Mouse (Mus musculus) cerebellum, adult 9-10 months (tissue): ENCODE measurements at regions not wholly inside any gene's neighbourhood (a gene's known extent, or its start where the extent isn't known, plus 50 kb on each side); places are given as distances from the start of the nearest gene placed in this dataset.

Source experiments
- DNase-seq: peaks from one replicate; pipeline ENCODE4 v3.0.0; 2022

DNA sequence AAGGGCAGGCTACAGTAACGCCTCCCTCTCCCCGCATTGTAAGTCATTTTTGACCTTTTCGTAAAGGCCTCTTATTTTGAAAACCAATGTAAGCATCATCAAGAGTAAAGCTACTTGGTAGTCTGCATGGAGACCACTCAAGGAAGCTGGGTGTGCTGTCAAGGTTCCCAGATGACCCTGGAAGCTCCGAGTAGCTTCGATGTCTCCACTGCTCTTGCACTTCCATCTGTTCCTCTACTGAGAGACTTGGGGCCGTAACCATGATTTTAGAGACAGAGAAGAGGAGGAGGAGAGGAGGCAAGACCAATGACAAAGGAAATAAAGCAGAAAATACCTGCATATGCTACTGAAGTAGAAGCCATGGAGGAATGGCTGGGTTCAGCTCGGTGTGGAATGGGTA, 256.0 kb downstream of the Gm11361 start:
- no peak for DNase-seq

DNA sequence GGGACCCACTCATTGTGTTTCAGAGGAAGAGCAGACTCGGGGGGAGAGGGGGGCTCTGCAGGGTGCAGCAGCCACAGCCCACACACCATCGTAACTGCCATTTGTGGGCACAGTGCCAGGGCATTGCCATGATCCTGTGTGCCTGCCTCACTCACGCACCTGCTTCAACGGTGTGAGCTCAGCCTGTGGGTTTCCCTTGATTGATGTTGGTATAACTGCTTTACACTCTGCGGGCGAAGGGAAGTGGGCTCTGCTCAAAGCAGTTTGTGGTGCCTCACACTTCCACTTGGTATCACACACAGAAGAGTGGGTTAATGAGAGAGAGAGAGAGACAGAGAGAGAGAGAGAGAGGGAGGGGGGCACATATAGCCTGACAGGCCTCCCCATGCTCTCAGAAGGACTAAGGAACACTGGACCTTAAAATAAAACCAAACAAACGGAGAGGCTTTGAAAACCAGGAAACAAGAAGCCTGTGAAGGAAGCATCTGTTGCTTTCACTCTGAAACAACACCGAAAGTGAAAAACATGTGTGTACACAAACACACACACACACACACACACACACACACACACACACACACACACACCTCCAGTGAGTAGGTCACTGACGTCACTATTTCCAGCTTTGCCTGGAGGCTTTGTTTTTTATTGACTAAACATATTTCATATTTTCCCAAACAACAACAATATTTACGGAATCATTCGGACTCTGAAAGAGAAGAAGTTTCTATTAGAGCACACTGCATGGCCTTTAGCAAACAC, 255.4 kb downstream of the Gm11361 start:
- DNase-seq = no peak

DNA sequence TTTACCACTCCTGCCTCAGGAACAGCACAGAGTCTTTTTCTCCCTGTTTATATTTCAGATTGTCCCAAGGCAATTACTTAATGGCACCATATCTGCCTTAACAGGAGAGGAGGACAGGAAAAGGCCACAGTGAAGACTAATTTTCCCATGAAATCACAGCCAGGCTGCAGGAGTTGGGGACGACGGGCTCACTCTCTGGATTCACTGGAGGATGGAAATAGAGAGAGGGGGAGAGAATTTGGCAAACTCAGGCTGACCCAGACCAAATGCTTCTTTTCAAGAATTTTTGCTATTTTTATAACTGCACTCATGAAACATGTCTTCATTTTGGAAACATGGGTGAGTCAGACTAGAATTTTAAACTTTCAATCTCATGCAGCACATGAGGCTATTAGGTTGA, 250.9 kb downstream of the Gm11361 start:
- DNase-seq = no peak

DNA sequence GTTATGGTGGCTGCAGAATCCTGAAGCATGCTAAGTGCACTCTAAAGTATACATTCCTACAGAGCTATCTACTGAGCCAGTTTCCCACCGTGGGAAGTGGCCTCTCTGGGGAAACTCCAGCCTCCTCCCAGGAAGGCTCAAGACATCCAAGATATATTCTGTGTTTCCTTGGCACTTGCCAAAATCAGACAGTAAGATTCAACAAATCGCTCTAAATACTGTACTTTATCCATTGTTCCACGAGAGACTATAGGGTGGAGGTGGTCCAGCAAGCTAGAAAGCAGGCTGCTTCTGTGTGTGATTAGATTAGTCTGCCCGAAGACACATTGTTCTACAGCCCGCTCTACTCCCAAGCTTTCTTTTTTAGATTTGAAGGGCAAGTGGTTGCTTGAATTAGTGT, 250.5 kb downstream of the Gm11361 start:
- DNase-seq = no peak

DNA sequence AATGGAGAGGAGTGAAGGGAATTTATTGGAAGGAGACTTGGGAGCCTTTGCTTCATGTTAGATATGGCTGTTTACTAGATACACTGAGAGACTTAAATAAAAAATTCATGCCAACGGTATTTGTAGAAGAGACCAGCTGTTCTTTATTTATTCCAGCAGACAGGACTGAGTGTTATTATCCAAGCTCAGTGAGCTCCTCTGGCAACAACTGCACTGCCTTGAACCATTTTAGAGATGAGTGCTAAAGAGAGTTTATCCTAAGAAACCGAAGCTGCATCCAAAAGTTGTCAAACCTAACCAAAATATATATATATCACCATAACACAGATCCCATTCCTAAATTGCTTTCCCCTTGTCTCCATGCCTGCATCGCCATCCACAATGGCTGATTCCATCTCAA, 247.0 kb downstream of the Gm11361 start:
- no peak for DNase-seq

DNA sequence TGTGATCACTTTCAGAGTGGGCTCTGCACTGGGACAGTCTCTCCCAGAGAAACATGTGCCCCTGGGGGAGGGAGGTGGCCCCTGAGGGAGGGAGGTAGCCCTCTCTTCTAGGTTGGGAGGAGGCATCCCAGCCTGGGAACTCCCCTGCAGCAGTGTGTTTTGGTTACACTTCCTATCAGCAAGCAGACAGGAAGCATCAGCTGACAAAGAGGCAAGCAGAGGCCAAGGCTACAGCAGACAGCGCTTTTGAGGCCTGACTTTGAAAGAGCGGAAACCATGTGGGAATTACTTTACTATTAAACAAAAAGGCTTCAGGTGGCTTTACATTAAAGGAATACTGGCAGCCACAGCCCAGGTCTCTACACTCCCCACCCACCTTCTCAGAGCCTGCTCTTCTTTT, 244.8 kb downstream of the Gm11361 start:
- DNase-seq = no peak

DNA sequence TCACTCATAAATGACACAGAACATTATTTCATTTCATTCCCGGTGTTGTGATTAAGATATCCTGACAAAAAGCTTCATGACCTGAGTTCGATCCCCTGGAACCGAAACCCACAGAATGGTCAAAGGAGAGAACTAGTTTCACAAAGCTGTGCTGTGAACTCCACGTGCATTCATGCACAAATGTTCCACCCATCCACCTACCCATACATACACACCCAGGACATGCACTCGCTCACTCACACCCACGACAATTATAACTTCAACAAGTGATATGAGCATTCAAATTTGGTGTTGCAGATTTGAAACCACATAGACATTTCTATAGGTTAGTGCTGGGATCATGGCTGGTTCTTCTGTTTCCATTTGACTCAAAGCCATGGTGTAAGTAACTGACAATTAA, 243.4 kb downstream of the Gm11361 start:
- DNase-seq = no peak

DNA sequence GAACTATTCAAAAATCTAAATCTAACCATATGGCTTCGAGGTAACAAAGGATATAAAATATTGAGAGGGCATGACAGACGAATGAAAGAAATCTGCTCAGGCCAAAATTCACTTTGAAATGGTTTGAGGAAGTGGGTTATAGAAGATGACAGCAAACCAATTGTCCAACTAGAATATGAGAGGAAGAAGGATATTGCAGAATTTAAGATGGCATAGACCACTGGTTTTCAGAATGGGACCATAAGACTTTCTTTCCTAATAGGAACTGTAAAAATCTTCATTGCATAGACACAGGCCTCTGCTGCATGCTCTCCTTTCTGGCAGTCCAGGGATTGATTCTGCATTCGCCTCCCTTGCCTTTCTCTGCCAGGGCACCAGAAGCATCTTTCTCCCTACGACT, 240.2 kb downstream of the Gm11361 start:
- no peak for DNase-seq

DNA sequence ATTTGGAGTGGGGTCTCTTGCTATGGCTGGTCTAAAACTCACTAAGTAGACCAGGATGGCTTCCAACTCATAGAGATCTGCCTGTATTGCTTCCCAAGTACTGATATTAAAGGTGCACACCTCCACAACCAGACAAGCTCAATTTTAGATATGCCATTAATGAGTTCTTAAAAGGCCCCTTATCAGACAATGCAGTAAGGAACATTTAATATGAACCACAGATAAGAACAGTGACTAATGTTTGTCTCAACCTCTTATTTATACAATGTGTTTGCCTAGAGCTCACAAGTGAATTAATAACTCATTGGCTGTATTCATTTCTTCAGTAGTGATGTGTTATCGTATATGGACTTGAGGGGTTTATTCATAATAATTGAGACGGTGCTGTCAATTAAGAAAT, 234.7 kb downstream of the Gm11361 start:
- no peak for DNase-seq

DNA sequence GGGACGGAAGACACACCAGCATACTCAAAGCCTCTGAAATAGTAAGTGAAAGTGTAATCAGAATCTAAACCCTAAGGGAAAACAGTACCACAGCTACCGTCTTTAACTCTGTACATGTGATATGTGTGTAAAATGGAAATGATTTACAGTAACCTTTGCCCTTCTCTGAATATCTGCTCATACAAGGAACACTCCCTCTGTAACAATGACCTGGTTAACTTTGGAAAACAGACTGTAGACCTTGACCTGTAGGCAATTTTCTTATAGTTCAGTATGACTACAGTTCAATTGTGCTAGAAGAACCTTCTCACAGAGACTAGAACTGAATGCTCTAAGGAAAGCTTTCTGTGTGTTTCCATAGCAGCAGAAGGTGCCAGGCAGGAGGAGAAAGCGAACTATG, 226.4 kb downstream of the Gm11361 start:
- DNase-seq = no peak

DNA sequence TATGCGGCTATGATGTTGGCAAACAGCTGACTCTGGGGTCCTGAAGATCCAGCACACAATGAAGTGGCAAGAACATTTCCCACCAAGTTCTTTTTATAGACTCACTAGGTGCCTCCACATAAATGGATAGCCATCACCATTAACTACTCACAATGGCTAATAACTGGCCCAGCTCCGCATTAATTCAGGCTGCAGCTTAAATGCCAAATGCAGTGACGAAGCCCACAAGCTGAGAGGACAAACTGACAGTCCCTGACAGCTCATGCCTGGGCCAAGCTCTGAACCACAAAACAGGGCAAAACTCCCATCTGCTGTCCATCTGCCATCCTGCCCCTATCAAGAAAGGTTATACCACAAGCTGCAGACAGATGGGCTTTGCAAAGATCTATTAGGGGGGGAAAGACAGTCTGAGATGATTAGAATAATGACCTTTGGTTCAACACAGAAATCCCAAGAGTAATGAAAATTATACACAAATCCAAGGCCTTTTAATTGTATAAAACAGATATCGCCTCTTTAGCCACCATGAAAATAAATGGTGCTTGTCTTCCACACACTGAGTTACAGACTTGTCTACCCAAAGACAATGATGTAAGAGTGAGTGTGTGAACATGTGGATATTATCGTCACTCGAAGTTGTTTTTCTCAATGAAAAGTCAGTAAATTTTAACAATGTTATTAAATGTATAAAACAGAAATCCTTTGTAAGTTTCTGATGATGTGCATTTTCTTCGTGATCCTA, 224.1 kb downstream of the Gm11361 start:
- peak; percentile 67 for DNase-seq

DNA sequence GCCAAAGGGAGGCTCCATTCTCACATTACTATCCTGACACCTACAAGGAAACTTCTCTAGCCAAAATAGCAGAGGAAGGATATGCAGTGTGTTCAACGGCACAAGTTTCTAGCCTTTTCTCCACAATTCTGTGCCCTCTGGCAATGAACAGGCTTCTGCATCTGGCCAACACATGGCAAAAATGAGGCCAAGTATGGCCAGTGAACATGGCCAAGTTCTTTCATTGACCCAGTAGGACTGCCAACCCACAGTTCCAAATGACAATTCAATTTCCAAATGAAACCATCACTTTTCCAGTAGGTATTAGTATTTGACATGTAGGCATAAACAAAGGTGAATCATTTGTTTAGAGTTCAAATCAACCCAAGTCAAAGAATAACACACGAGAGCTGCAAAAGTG, 208.8 kb downstream of the Gm11361 start:
- DNase-seq = no peak

DNA sequence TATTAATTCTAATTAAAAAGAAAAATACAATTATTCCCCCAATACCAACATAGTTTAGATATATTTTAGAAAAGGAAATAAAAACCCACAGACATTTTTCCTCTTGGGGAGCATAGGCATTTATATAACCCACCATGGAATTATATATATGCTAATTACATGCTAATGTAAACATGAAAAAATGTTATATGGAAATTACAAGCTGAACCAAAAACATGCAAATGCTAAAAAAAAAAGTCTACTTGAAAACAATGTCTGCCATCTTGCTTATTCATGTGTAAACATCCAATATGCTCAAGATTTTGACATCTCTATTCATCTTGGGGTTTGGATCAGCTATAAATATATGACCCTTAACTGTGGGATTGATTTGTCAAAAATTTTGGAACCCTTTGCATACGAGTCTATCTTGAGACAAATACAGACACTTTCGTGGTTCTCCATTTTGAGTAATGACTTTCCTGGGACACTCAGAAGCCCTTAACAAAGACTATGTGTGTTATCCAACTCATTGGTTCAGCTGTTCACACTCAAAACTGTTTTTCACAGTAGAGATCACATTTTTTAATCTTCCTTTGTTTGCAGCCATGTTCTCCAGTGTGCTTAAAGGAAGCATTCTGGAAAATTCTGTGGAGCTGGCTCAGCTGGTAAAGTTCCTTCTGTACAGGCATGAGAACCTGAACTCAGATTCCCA, 208.0 kb downstream of the Gm11361 start:
- no peak for DNase-seq

DNA sequence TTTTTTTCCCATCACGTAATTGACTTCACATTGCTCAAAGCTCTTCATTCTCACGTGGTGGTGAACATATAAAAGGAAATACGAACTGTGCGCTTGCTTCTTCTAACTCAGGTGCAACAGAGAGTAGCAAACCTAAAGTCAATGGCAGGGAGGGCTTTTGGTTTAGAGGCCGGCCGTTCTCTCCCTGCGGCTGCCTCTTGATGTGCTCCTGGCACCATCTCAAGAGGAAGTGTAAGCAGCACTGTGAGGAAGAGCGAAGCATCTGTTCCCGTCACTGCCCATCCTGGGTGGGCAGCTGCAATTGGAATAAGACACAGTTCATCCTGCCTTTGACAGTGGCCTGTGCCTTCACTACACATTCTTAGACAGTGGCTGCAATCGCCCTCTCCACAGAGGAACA, 204.0 kb downstream of the Gm11361 start:
- DNase-seq = no peak

DNA sequence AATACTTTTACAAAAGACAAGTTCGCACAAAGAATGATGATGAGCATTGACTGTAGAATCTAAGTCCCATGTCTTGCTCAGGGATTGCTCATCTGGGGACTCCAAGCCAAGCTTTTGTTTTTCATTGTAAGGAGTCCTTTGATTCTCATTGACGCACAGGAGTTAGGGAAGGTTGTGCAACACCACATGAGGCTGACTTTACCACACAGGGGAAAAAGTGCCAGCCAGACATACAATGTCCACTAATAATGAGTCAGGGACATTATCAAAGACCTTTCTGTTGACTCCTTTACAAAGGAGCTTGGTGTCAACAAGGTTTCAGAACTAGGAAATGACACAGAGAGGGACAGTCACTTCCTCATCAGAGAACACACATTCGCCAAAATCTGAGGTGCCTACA, 200.1 kb downstream of the Gm11361 start:
- DNase-seq = no peak

DNA sequence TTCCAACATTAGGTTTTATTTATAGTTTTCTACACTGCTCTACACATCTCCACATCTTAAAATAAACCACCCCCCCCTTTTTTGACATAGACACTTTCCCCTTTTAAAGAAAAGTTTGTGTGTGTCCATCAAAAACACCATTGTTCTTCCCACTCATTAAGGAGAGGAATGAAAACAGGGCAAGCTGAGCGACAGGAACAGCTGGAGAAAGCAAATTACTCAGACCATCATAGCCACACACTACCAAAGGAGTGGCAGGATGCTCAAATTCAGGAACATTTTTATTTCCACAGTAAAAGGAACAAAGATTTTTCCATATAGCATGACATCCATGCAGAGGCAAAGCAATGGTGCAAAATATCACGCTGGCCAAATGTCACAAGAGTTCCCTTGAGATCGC, 198.6 kb downstream of the Gm11361 start:
- DNase-seq = no peak

DNA sequence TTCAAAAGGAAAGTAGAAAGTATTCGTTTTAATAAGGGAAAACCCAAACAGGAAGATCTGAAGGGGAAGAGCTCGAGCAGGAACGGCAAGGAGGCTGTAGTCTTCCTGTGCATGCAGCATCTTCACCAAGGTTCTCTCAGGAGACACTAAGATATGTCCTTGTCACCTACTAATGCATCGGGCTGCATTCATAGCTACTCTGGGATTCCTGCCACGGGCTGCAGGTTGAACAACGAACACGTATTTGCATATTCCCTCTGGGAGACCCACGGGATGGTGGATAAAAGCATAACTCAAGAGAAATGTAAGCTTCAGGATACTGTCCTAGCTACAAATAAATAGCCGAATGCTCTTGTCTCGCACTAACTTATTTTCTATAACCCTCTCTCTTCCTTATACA, 197.7 kb downstream of the Gm11361 start:
- DNase-seq = no peak

DNA sequence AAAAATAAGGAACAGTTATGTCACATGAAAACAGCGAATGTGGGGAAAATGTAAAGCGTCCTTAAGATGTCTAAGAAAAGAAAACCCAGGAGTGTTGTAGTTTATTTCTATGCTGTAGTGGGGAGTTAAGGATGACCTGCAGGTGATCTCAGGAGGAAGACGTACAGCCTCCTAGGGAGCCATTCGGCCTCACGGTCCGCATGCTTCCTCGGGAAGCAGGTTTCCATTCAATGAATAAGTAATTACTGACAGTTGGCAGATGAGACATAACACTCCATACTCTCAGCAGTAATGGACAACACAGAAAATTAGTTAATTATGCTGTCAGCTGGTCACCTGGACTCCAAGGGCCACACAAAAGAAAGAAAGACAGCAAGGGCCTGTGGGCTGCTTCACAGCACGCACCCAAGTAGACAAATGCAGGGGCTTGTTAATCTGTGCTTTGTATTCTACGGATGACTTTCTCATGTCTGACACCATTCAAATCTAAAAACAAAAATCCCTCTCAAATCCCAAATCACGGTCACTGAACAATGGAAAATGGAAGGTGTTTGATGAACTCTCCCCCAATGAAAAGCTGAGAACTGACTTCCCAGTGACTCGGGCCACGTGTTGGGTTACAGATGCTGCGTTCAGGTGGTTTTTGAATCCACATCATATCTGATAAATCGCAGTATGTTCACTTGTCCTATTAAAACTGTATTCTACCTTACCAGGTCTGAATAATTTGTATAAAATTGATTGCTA, 193.5 kb downstream of the Gm11361 start:
- DNase-seq = no peak

DNA sequence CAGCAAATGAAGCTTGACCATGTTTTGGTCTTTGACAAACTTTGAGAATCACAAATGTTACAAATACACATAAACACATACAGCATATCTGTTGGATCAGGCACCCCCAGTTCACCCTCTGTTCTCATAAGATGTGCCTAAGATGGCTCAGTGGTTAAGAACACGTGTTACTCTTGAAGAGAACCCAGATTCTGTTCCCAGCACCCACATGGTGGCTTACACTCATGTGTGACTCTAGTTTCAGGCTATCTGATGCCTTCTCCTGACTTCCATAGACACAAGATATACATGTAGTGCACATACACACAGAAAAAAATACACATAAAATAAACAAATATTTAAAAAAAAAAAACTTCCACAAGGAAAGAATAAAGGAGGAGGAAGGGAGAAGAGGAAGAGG, 191.7 kb downstream of the Gm11361 start:
- DNase-seq = no peak

DNA sequence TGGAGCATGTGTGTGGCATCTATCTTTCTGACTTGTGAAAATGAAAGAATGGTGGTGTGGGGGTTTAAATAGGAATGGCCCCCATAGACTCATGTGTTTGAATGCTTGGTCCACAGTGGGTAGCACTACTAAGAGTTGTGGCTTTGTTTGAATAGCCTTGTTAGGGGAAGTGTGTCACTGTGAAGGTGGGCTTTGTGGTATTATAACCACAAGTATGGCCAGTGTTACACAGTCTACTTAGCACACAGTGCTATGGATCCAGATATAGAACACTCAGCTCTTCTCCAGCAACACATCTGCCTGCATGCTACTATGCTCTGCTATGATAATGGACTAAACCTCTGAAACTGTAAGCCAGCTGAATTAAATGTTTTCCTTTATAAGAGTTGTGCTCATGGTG, 184.9 kb downstream of the Gm11361 start:
- no peak for DNase-seq

DNA sequence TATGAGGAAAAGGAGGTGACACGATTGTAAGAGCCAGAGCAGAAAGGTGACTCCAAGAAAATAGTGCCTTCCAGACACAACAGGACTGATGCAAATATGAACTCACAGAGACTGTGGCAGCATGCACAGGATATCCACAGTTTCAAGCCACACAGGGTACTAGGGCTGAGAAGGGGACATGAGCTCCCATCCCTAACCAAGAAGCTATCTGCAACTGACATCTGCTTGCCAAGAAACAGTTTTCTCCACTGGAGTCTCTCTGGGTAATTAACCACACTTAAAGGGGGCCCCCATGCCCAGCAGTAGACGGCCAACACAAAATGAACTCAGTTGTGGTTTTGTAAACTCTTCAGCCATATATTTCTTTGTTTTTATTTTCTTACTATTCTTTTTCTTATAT, 176.1 kb downstream of the Gm11361 start:
- no peak for DNase-seq

DNA sequence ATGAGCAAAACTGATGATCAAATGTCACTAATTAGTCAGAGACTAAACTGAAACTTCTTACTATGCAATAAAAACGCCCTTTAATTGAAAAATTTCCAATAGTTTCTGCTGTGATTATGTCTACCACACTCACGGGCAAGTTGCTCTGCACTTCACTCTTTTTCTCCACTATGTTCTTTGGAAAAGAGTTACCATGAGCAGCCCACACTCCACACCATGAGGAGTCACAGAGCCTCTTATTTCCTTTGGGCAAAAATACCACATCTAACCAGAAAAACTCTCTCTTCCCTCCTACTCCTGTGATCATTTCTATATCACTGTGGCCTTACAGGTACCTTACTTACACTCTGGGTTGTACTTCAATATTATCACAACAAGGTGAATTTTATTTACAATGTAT, 174.7 kb downstream of the Gm11361 start:
- DNase-seq = no peak

DNA sequence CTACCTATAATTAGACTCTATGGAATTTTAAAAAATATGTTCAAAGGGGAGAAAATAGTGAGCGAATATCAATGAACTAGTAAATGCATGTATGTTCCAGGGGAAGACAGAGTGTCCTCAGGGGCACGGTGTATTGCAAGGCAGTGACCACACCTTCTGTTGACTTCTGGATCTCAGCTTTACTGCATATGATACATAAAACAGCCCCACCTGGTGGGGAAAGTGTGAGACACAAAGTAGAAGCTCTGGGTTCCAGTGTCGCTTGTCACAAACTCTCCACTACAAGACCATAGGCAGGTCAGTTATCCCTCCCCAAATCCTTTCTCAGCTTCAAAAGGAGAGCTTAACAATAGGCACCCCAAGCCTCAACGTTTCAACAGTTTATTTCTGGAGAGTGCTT, 168.8 kb downstream of the Gm11361 start:
- DNase-seq = no peak
